Mouse (Mus musculus): ENCODE data around the gene Flvcr1. TPM values are rescaled to one million over a fixed set of nuclear protein-coding genes. Genes with fewer than 3 reads are reported as not detected.
A peak's percentile ranks its signal among the peaks of the same experiment; 100 is the strongest.

Flvcr1 gene
- polyA plus RNA-seq, 1 experiment from 2014 or later: 3.3 TPM

GRCm38 (mm10) chr1:191064535-191064934 lies 38.6 kb upstream of the Flvcr1 start:
- H3K4me1 ChIP-seq (ENCODE audit: control insufficient read depth, insufficient read depth, low read length): peaks cover 14% of the 10 kb centered on the region
- H3K27me3 ChIP-seq (ENCODE audit: control insufficient read depth, insufficient read depth, low read length): no peaks in the 10 kb centered on the region
- H3K4me3 ChIP-seq (ENCODE audit: low read length): no peak overlapping the region
- no peak overlapping the region for H3K9ac ChIP-seq (ENCODE audit: low read length)
- 0 out of 2 replicates have a peak, but pooled peaks cover 3% of the 10 kb centered on the region for H3K36me3 ChIP-seq (ENCODE audit: control insufficient read depth, insufficient read depth)
- no peak for ATAC-seq (replicated peaks; ENCODE audit: extremely low read depth, insufficient read depth, low FRiP score)
- no peak overlapping the region for H3K4me2 ChIP-seq (ENCODE audit: low read depth, low read length)
- H3K9me3 ChIP-seq (replicated peaks; ENCODE audit: control insufficient read depth, low read length): no peaks in the 10 kb centered on the region
- H3K27ac ChIP-seq (ENCODE audit: low read length): no peak overlapping the region
- 83% methylated on average over 2 of the region's 2 CpGs for WGBS

GRCm38 (mm10) chr1:191063700-191064099 lies 37.7 kb upstream of the Flvcr1 start:
- H3K9me3 ChIP-seq (replicated peaks; ENCODE audit: control insufficient read depth, low read length): no peaks in the 10 kb centered on the region
- peaks cover 14% of the 10 kb centered on the region for H3K4me1 ChIP-seq (ENCODE audit: control insufficient read depth, insufficient read depth, low read length)
- 0 out of 2 replicates have a peak, but pooled peaks cover 3% of the 10 kb centered on the region for H3K36me3 ChIP-seq (ENCODE audit: control insufficient read depth, insufficient read depth)
- peak overlapping the region; percentile 74 for H3K4me2 ChIP-seq (ENCODE audit: low read depth, low read length)
- no peaks in the 10 kb centered on the region for H3K27me3 ChIP-seq (ENCODE audit: control insufficient read depth, insufficient read depth, low read length)
- 58% methylated on average over 9 of the region's 9 CpGs for WGBS
- no peak for ATAC-seq (replicated peaks; ENCODE audit: extremely low read depth, insufficient read depth, low FRiP score)
- H3K9ac ChIP-seq (ENCODE audit: low read length): peak overlapping the region; percentile 78
- H3K27ac ChIP-seq (ENCODE audit: low read length): no peak overlapping the region
- peak overlapping the region; percentile 70 for H3K4me3 ChIP-seq (ENCODE audit: low read length)

GRCm38 (mm10) chr1:191062781-191063485 lies 37.0 kb upstream of the Flvcr1 start, which contains the start of the genes Tatdn3 and Nsl1:
Gene Tatdn3 (minus strand): TSS chr1:191062932.
Gene Nsl1 (plus strand): TSS chr1:191063012.
- Histone ChIP-seq H3K9me3 (replicated peaks; ENCODE audit: control insufficient read depth, low read length) (no peaks in the 10 kb centered on the region), H3K4me3 (ENCODE audit: low read length) (peak within 1 kb of the TSS; percentile 70), H3K36me3 (ENCODE audit: control insufficient read depth, insufficient read depth) (0 out of 2 replicates have a peak, but pooled peaks cover 3% of the 10 kb centered on the region), H3K4me1 (ENCODE audit: control insufficient read depth, insufficient read depth, low read length) (peaks cover 14% of the 10 kb centered on the region), H3K9ac (ENCODE audit: low read length) (peak within 1 kb of the TSS; percentile 78), H3K27me3 (ENCODE audit: control insufficient read depth, insufficient read depth, low read length) (no peaks in the 10 kb centered on the region), H3K4me2 (ENCODE audit: low read depth, low read length) (peak within 1 kb of the TSS; percentile 74), H3K27ac (ENCODE audit: low read length) (peak within 1 kb of the TSS; percentile 56)
- WGBS: under 1% methylated on average over 56 of the region's 56 CpGs
- peak; percentile 79 for ATAC-seq (replicated peaks; ENCODE audit: extremely low read depth, insufficient read depth, low FRiP score)

- WGBS: 5% methylated on average over 15 of the region's 15 CpGs
- Histone ChIP-seq H3K4me2 (ENCODE audit: low read depth, low read length) (peak overlapping the region; percentile 74), H3K27ac (ENCODE audit: low read length) (peak overlapping the region; percentile 56), H3K27me3 (ENCODE audit: control insufficient read depth, insufficient read depth, low read length) (no peaks in the 10 kb centered on the region), H3K9ac (ENCODE audit: low read length) (peak overlapping the region; percentile 78), H3K36me3 (ENCODE audit: control insufficient read depth, insufficient read depth) (peaks cover 3% of the 10 kb centered on the region; the same call in 1 of the 2 replicates), H3K4me3 (ENCODE audit: low read length) (peak overlapping the region; percentile 70), H3K4me1 (ENCODE audit: control insufficient read depth, insufficient read depth, low read length) (peaks cover 14% of the 10 kb centered on the region), H3K9me3 (replicated peaks; ENCODE audit: control insufficient read depth, low read length) (no peaks in the 10 kb centered on the region)
- 0 out of 2 replicates have a peak, but pooled peaks have one; percentile 41 for ATAC-seq (replicated peaks; ENCODE audit: extremely low read depth, insufficient read depth, low FRiP score)
These were observed 36.4 kb upstream of the Flvcr1 start for GRCm38 (mm10) chr1:191062241-191062780.

GRCm38 (mm10) chr1:191057461-191057860 lies 31.5 kb upstream of the Flvcr1 start:
- 57% methylated on average over 3 of the region's 3 CpGs for WGBS

GRCm38 (mm10) chr1:191055533-191055873 lies 29.5 kb upstream of the Flvcr1 start:
- peaks cover 2% of the 10 kb centered on the region; the same call in 1 of the 2 replicates for H3K36me3 ChIP-seq (ENCODE audit: control insufficient read depth, insufficient read depth)
- no peak overlapping the region for H3K4me3 ChIP-seq (ENCODE audit: low read length)
- no peaks in the 10 kb centered on the region for H3K4me1 ChIP-seq (ENCODE audit: control insufficient read depth, insufficient read depth, low read length)
- H3K9ac ChIP-seq (ENCODE audit: low read length): no peak overlapping the region
- ATAC-seq (replicated peaks; ENCODE audit: extremely low read depth, insufficient read depth, low FRiP score): no peak
- H3K27me3 ChIP-seq (ENCODE audit: control insufficient read depth, insufficient read depth, low read length): no peaks in the 10 kb centered on the region
- no peaks in the 10 kb centered on the region for H3K9me3 ChIP-seq (replicated peaks; ENCODE audit: control insufficient read depth, low read length)
- WGBS: 63% methylated on average over 2 of the region's 2 CpGs
- no peak overlapping the region for H3K4me2 ChIP-seq (ENCODE audit: low read depth, low read length)
- H3K27ac ChIP-seq (ENCODE audit: low read length): no peak overlapping the region

More at GRCm38 (mm10) chr1:191057461-191057860, 31.5 kb upstream of the Flvcr1 start:
- Histone ChIP-seq H3K4me1 (ENCODE audit: control insufficient read depth, insufficient read depth, low read length) (peaks cover 6% of the 10 kb centered on the region), H3K9me3 (replicated peaks; ENCODE audit: control insufficient read depth, low read length) (no peaks in the 10 kb centered on the region), H3K9ac (ENCODE audit: low read length) (no peak overlapping the region), H3K4me3 (ENCODE audit: low read length) (no peak overlapping the region), H3K27me3 (ENCODE audit: control insufficient read depth, insufficient read depth, low read length) (no peaks in the 10 kb centered on the region), H3K27ac (ENCODE audit: low read length) (no peak overlapping the region), H3K4me2 (ENCODE audit: low read depth, low read length) (no peak overlapping the region), H3K36me3 (ENCODE audit: control insufficient read depth, insufficient read depth) (peaks cover 2% of the 10 kb centered on the region; the same call in 1 of the 2 replicates)
- no peak for ATAC-seq (replicated peaks; ENCODE audit: extremely low read depth, insufficient read depth, low FRiP score)

GRCm38 (mm10) chr1:191054870-191055532 lies 29.0 kb upstream of the Flvcr1 start:
- WGBS: 63% methylated on average over 8 of the region's 8 CpGs
- ATAC-seq (replicated peaks; ENCODE audit: extremely low read depth, insufficient read depth, low FRiP score): no peak
- no peaks in the 10 kb centered on the region for H3K27me3 ChIP-seq (ENCODE audit: control insufficient read depth, insufficient read depth, low read length)
- H3K9ac ChIP-seq (ENCODE audit: low read length): no peak overlapping the region
- H3K27ac ChIP-seq (ENCODE audit: low read length): no peak overlapping the region
- no peak overlapping the region for H3K4me3 ChIP-seq (ENCODE audit: low read length)
- H3K36me3 ChIP-seq (ENCODE audit: control insufficient read depth, insufficient read depth): peaks cover 2% of the 10 kb centered on the region; the same call in 1 of the 2 replicates
- H3K4me1 ChIP-seq (ENCODE audit: control insufficient read depth, insufficient read depth, low read length): no peaks in the 10 kb centered on the region
- H3K9me3 ChIP-seq (replicated peaks; ENCODE audit: control insufficient read depth, low read length): no peaks in the 10 kb centered on the region
- H3K4me2 ChIP-seq (ENCODE audit: low read depth, low read length): no peak overlapping the region

- no peaks in the 10 kb centered on the region for H3K9me3 ChIP-seq (replicated peaks; ENCODE audit: control insufficient read depth, low read length)
- H3K4me3 ChIP-seq (ENCODE audit: low read length): no peak overlapping the region
- no peaks in the 10 kb centered on the region for H3K27me3 ChIP-seq (ENCODE audit: control insufficient read depth, insufficient read depth, low read length)
- no peak overlapping the region for H3K4me2 ChIP-seq (ENCODE audit: low read depth, low read length)
- no peak overlapping the region for H3K27ac ChIP-seq (ENCODE audit: low read length)
- no peak for ATAC-seq (replicated peaks; ENCODE audit: extremely low read depth, insufficient read depth, low FRiP score)
- H3K9ac ChIP-seq (ENCODE audit: low read length): no peak overlapping the region
- WGBS: 68% methylated on average over 3 of the region's 3 CpGs
- no peaks in the 10 kb centered on the region for H3K4me1 ChIP-seq (ENCODE audit: control insufficient read depth, insufficient read depth, low read length)
- peaks cover 2% of the 10 kb centered on the region; the same call in 1 of the 2 replicates for H3K36me3 ChIP-seq (ENCODE audit: control insufficient read depth, insufficient read depth)
These were observed 27.6 kb upstream of the Flvcr1 start for GRCm38 (mm10) chr1:191053555-191053954.
